Mouse (Mus musculus) intestine, postnatal 0 days (tissue): ENCODE measurements around the gene Lin7a. TPM values are rescaled to one million over a fixed set of nuclear protein-coding genes. Genes with fewer than 3 reads are reported as not detected.

Experiments used
- ATAC-seq: fragments of 200-750 bp; cut with Nextera tagmentation; 2 replicates; pipeline ENCODE4 v1.8.0; 2017; ENCODE audit warnings: mild to moderate bottlenecking, moderate TSS enrichment, moderate library complexity
- H3K27ac ChIP-seq: fragments of 300-500 bp; sonication (generic); 2 replicates; pipeline ENCODE4 v1.5.1; 2014; ENCODE audit warnings: mild to moderate bottlenecking, low read depth, low read length, moderate library complexity
- H3K27me3 ChIP-seq: fragments of 300-500 bp; sonication (generic); replicated peaks from 2 replicates; pipeline ENCODE4 v1.6.1; 2014; ENCODE audit warnings: low read length, mixed read lengths; ENCODE audit not compliant: control insufficient read depth, insufficient read depth
- H3K36me3 ChIP-seq: fragments of 300-500 bp; sonication (generic); 2 replicates; pipeline ENCODE4 v1.6.1; 2014; ENCODE audit warnings: mild to moderate bottlenecking, moderate library complexity; ENCODE audit not compliant: control insufficient read depth, insufficient read depth
- H3K4me1 ChIP-seq: fragments of 300-500 bp; sonication (generic); replicated peaks from 2 replicates; pipeline ENCODE4 v1.6.1; 2014; ENCODE audit warnings: antibody characterized with exemption, low read length, mixed read lengths; ENCODE audit not compliant: control insufficient read depth, insufficient read depth
- H3K4me2 ChIP-seq: fragments of 300-500 bp; sonication (generic); replicated peaks from 2 replicates; pipeline ENCODE4 v1.6.1; 2014; ENCODE audit warnings: low read depth, mild to moderate bottlenecking, moderate library complexity
- H3K4me3 ChIP-seq: fragments of 300-500 bp; sonication (generic); 2 replicates; pipeline ENCODE4 v1.5.1; 2014; ENCODE audit warnings: low read depth, low read length
- H3K9ac ChIP-seq: fragments of 300-500 bp; sonication (generic); 2 replicates; pipeline ENCODE4 v1.6.1; 2014; ENCODE audit warnings: mild to moderate bottlenecking, low read depth, low read length
- H3K9me3 ChIP-seq: fragments of 300-500 bp; sonication (generic); 2 replicates; pipeline ENCODE4 v1.6.1; 2016; ENCODE audit warnings: mixed run types; ENCODE audit not compliant: control insufficient read depth
- CTCF ChIP-seq: sonication (generic); IDR thresholded peaks from 2 replicates; pipeline ENCODE4 v1.5.1; 2016; ENCODE audit warnings: low read depth, mild to moderate bottlenecking, control low read depth, antibody characterized with exemption, moderate library complexity
- WGBS: fragments of 180-500 bp; shearing (Covaris S2); extraction: QIAGEN DNeasy Blood & Tissue Kit; methylation state at CpG from one replicate; pipeline ENCODE4 v1.1.7; 2014; 5-methylcytosine and 5-hydroxymethylcytosine counted together
- polyA plus RNA-seq: library from polyadenylated mRNA; unstranded; fragments of >200 nt; fragmentation: Nextera tagmentation; extraction: Ambion mirVana; gene quantifications from 2 replicates; pipeline ENCODE4 v1.2.1, GENCODE M21; 2015

Lin7a gene
- polyA plus RNA-seq, 1 experiment from 2014 or later, result 0.90 TPM

DNA sequence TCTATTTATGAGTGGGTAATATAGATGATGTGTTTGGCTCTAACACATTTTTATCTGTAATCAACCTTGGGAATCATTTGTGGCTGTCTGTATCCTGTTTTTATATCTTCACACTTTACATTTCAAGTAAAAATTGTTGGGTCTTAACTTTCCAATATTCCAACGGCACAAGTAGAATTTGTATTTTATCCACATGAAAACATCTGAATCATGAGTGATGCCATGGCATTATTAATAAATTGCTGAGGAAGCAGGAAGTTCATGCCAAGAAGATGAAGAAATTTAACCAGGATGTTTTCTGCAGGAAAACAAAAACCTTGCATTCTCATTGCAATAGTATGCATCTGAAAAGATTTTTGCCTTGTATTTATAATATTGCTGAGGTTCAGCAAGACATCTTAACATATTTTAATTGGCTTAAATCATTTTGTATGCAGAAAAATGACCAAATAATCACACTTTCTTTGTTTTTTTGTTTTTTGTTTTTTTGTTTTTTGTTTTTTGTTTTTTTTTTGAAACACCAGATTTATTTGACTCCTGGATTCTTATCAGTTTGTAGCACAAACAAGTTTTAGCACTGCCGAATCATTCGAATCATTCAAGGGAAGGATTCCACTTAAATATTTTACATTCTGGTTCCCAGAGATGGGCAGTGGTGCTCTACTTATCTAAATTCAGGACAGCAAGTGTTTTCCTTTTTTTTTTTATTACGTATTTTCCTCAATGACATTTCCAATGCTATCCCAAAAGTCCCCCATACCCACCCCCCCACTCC lies 18.1 kb upstream of the Lin7a start:
- Histone ChIP-seq H3K4me3 (no peak overlapping the region), H3K27me3 (no peaks in the 10 kb centered on the region), H3K4me2 (no peak overlapping the region), H3K9ac (no peak overlapping the region), H3K9me3 (no peaks in the 10 kb centered on the region), H3K4me1 (no peaks in the 10 kb centered on the region), H3K36me3 (no peaks in the 10 kb centered on the region), H3K27ac (no peak overlapping the region)
- WGBS, result 84% methylated on average over 4 of the region's 4 CpGs
- no peak for ATAC-seq
- TF ChIP-seq CTCF, result no peak

DNA sequence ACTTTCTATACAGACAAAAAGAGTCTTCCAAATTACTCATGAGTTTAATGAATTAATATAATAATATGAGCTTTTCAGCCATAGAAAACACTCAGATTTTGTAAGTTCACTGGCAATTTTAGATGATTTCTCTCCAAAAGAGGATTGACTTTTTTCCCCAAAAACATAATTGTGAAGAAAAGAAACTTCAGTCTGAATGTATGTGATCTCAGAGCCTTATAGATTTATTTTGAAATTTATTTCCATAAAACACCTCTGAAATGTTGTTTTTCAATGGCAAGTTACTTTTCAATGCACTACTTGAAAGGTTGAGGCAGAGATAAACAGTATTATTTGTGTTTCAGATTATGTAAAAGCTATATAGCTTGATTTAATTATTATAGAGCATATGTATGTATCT lies 16.8 kb upstream of the Lin7a start:
- H3K27me3 ChIP-seq, result no peaks in the 10 kb centered on the region
- no peak overlapping the region for H3K4me3 ChIP-seq
- H3K9ac ChIP-seq, result no peak overlapping the region
- H3K4me1 ChIP-seq, result no peaks in the 10 kb centered on the region
- no peaks in the 10 kb centered on the region for H3K9me3 ChIP-seq
- no peak for ATAC-seq
- no peak overlapping the region for H3K27ac ChIP-seq
- TF ChIP-seq CTCF, result no peak
- no peak overlapping the region for H3K4me2 ChIP-seq
- no peaks in the 10 kb centered on the region for H3K36me3 ChIP-seq

DNA sequence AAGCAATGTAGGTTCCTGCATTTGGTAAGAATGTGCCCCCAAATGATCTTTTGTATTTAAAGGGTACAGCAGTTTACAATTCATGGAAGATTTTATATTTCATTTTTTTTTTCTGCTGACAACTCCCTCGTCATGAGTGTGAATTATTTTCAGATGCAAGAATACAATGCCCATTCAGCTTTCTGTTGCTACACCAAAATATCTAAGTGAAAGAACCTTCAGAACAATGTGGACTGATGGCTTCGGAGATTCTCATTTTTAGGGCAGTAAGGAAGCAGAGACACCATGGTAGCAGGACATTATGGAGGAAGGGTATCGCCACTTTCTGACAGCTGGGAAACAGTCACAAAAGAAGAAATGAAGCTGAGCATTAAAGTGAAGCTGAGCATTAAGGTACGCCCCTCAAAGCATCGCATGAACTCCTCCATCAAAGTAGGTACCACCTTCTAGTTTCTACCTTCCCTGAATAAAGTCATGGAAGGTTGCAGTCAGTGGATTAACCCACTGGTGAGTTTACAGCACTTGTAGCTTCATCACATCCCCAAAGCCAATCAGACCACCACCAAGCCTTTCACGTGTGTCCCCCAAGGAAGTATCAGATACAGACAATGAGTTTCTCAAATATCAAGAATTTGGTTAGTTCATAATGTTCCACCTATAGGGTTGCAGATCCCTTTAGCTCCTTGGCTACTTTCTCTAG lies 16.0 kb upstream of the Lin7a start:
- Histone ChIP-seq H3K27ac (no peak overlapping the region), H3K4me1 (no peaks in the 10 kb centered on the region), H3K36me3 (no peaks in the 10 kb centered on the region), H3K27me3 (no peaks in the 10 kb centered on the region), H3K4me2 (no peak overlapping the region), H3K9me3 (no peaks in the 10 kb centered on the region), H3K9ac (no peak overlapping the region), H3K4me3 (no peak overlapping the region)
- 90% methylated on average over 6 of the region's 6 CpGs for WGBS
- ATAC-seq, result no peak
- TF ChIP-seq CTCF, result no peak

DNA sequence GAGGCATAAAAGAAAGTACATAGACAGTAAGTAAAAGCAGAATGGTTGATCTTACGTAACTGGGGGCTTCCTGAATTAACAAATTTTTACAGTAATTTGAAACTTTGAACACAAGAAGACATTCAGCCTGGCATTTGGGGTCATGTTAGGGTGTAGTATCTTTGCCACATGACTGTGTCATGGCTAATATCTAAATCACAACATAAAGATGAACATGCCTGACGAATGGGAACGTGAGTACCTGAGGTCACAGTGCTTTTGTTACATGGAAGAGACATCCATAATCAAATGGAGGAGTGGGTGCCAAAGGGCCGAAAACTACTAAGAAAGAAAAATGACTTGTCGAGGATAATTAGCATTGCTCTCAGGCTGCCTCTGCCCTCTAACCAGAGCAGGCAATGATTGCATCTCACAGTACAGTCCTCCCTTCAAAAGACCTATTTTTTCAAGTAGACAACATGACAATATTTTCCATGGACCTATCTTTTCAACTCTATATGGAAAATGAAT lies 15.0 kb upstream of the Lin7a start:
- Histone ChIP-seq H3K9me3 (no peaks in the 10 kb centered on the region), H3K9ac (no peak overlapping the region), H3K27me3 (no peaks in the 10 kb centered on the region), H3K4me2 (no peak overlapping the region), H3K4me1 (no peaks in the 10 kb centered on the region), H3K4me3 (no peak overlapping the region), H3K27ac (no peak overlapping the region), H3K36me3 (no peaks in the 10 kb centered on the region)
- 87% methylated on average over 5 of the region's 5 CpGs for WGBS
- TF ChIP-seq CTCF, result no peak
- no peak for ATAC-seq

DNA sequence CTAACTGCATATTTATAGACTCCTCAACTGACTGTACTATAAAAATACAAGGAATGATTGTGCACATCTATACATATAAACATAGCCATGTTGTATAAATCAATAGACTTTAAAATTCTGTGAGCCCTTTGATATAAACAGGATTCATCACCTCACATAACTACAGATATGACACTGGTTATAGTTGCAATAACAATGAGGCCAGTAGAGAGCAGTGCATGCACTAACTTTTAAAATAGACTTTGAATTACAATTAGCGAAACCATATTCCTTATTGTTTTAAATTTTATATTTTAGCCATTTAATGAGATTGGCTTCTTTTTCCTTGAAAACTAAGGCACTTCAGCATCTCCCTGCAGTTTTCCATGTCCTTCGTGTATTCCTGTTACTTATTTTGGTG lies 11.1 kb upstream of the Lin7a start:
- Histone ChIP-seq H3K9me3 (no peaks in the 10 kb centered on the region), H3K4me3 (no peak overlapping the region), H3K4me2 (no peak overlapping the region), H3K27me3 (no peaks in the 10 kb centered on the region), H3K36me3 (no peaks in the 10 kb centered on the region), H3K4me1 (no peaks in the 10 kb centered on the region), H3K27ac (no peak overlapping the region), H3K9ac (no peak overlapping the region)
- no peak for ATAC-seq
- whole genome bisulfite sequencing, result 79% methylated on average over 2 of the region's 2 CpGs
- peak; percentile 53 for TF ChIP-seq CTCF

GRCm38 (mm10) chr10:107272131-107272803 lies 781 bp downstream of the Lin7a start:
- ATAC-seq, result peak; percentile 69
- TF ChIP-seq CTCF, result 0 out of 2 replicates have a peak, but pooled peaks have one; percentile 6
- no peaks in the 10 kb centered on the region for H3K4me1 ChIP-seq
- peak overlapping the region; percentile 31; the same call in 1 of the 2 replicates for H3K9ac ChIP-seq
- peak overlapping the region; percentile 62 for H3K4me3 ChIP-seq
- no peaks in the 10 kb centered on the region for H3K36me3 ChIP-seq
- whole genome bisulfite sequencing, result under 1% methylated on average over 41 of the region's 41 CpGs
- H3K27ac ChIP-seq, result no peak overlapping the region
- H3K4me2 ChIP-seq, result peak overlapping the region; percentile 98
- H3K9me3 ChIP-seq, result no peaks in the 10 kb centered on the region
- H3K27me3 ChIP-seq, result peaks cover 18% of the 10 kb centered on the region; the same call in 1 of the 2 replicates
